Mouse (Mus musculus): Measurements from ENCODE around the gene Cpt1b. TPM values are rescaled to one million over a fixed set of nuclear protein-coding genes. Genes with fewer than 3 reads are reported as not detected.

Cpt1b gene
- total RNA-seq, 2 experiments from 2014 or later = 2.1 to 3.1 TPM

GRCm38 (mm10) chr15:89387127-89387526 is 38.5 kb downstream of the Cpt1b start:
- DNase-seq (ENCODE audit: low spot score in 2 of 2) = no peak

- no peak for DNase-seq (ENCODE audit: low spot score in 2 of 2)
Observed at GRCm38 (mm10) chr15:89384617-89385016, 41.0 kb downstream of the Cpt1b start, which contains the start of gene Klhdc7b. Gene Klhdc7b (plus strand): TSS chr15:89384917.

- no peak for DNase-seq (ENCODE audit: low spot score in 2 of 2)
Observed at GRCm38 (mm10) chr15:89379429-89379828, 46.2 kb downstream of the Cpt1b start.

GRCm38 (mm10) chr15:89378831-89379401 is 46.7 kb downstream of the Cpt1b start, which contains the start of gene Odf3b:
Gene Odf3b (minus strand): TSS chr15:89379282.
- DNase-seq (ENCODE audit: low spot score in 2 of 2) = no peak

- DNase-seq (ENCODE audit: low spot score in 2 of 2) = no peak
Observed at GRCm38 (mm10) chr15:89377938-89378828, 47.5 kb downstream of the Cpt1b start.

- DNase-seq (ENCODE audit: low spot score in 2 of 2) = no peak
Observed at GRCm38 (mm10) chr15:89377362-89377761, 48.3 kb downstream of the Cpt1b start.

- no peak for DNase-seq (ENCODE audit: low spot score in 2 of 2)
Observed at GRCm38 (mm10) chr15:89376957-89377356, 48.7 kb downstream of the Cpt1b start, which contains the start of gene Tymp. Gene Tymp (minus strand): TSS chr15:89377039.

- no peak for DNase-seq (ENCODE audit: low spot score in 2 of 2)
Observed at GRCm38 (mm10) chr15:89376040-89376439, 49.6 kb downstream of the Cpt1b start.

- no peak for DNase-seq (ENCODE audit: low spot score in 2 of 2)
Observed at GRCm38 (mm10) chr15:89374801-89375534, 50.7 kb downstream of the Cpt1b start.

GRCm38 (mm10) chr15:89374340-89374739 is 51.3 kb downstream of the Cpt1b start:
- no peak for DNase-seq (ENCODE audit: low spot score in 2 of 2)

- peak; percentile 95 to 96 for DNase-seq (ENCODE audit: low spot score in 2 of 2)
Observed at GRCm38 (mm10) chr15:89373762-89374248, 51.9 kb downstream of the Cpt1b start, which contains the start of gene Sco2. Gene Sco2 (minus strand): TSS chr15:89373846.

- DNase-seq (ENCODE audit: low spot score in 2 of 2) = peak; percentile 84 to 87
Observed at GRCm38 (mm10) chr15:89373027-89373761, 52.5 kb downstream of the Cpt1b start.

- DNase-seq (ENCODE audit: low spot score in 2 of 2) = no peak
Observed at GRCm38 (mm10) chr15:89372536-89372935, 53.1 kb downstream of the Cpt1b start.

GRCm38 (mm10) chr15:89372068-89372467 is 53.6 kb downstream of the Cpt1b start:
- DNase-seq (ENCODE audit: low spot score in 2 of 2) = no peak

Other genes starting within 250 kb of the Cpt1b start
- gene Plxnb2, start 245.1 kb downstream of the Cpt1b start, total RNA-seq (2021) = 10 to 100 TPM; 60.1 to 74.0 TPM
- gene Dennd6b, start 229.4 kb downstream of the Cpt1b start, total RNA-seq (2021) = 10 to 100 TPM; 29.9 to 35.5 TPM
- gene Ppp6r2, start 214.3 kb downstream of the Cpt1b start, total RNA-seq (2021) = 100 to 1,000 TPM; 157 to 167 TPM
- 100 to 1,000 TPM; 248 to 274 TPM for gene Sbf1, start 110.6 kb downstream of the Cpt1b start, total RNA-seq (2021)
- not detected for gene Adm2, start 103.1 kb downstream of the Cpt1b start, total RNA-seq (2021)
- gene Miox, start 91.5 kb downstream of the Cpt1b start, total RNA-seq (2021) = not detected
- 10 to 100 TPM; 22.8 to 24.2 TPM for gene Lmf2, start 70.2 kb downstream of the Cpt1b start, total RNA-seq (2021)
- 10 to 100 TPM; 75.5 to 79.0 TPM for gene Ncaph2, start 70.1 kb downstream of the Cpt1b start, total RNA-seq (2021)
- 10 to 100 TPM; 28.9 to 29.9 TPM for gene Sco2, start 52.0 kb downstream of the Cpt1b start, total RNA-seq (2021)
- gene Tymp, start 48.8 kb downstream of the Cpt1b start, total RNA-seq (2021) = 1 to 10 TPM; 1.3 to 1.6 TPM
- 1 to 10 TPM; 2.7 to 5.3 TPM for gene Odf3b, start 46.6 kb downstream of the Cpt1b start, total RNA-seq (2021)
- gene Klhdc7b, start 40.9 kb downstream of the Cpt1b start, total RNA-seq (2021) = under 1 TPM in 1 of 2 experiments, not detected in 1; 0.14 TPM
- gene Syce3, start 15.4 kb downstream of the Cpt1b start, total RNA-seq (2021) = not detected
- gene C730034F03Rik, start 3.7 kb upstream of the Cpt1b start, total RNA-seq (2021) = 1 to 10 TPM; 2.7 to 2.9 TPM
- not detected for gene Gm44502, start 3.8 kb upstream of the Cpt1b start, total RNA-seq (2021)
- gene Chkb, start 4.0 kb upstream of the Cpt1b start, total RNA-seq (2021) = 10 to 100 TPM; 44.3 to 50.0 TPM
- gene Mapk8ip2, start 28.1 kb upstream of the Cpt1b start, total RNA-seq (2021) = 100 to 1,000 TPM; 195 to 198 TPM
- gene Arsa, start 51.6 kb upstream of the Cpt1b start, total RNA-seq (2021) = 10 to 100 TPM; 29.1 to 31.5 TPM
- gene Shank3, start 73.8 kb upstream of the Cpt1b start, total RNA-seq (2021) = 100 to 1,000 TPM; 271 to 274 TPM
- 1 to 10 TPM in 1 of 2 experiments, under 1 TPM in 1; 0.65 to 2.4 TPM for gene Acr, start 142.5 kb upstream of the Cpt1b start, total RNA-seq (2021)
- gene Rabl2, start 166.1 kb upstream of the Cpt1b start, total RNA-seq (2021) = 10 to 100 TPM; 30.8 to 32.7 TPM

All from layer of hippocampus, postnatal 14 days (tissue).